Mouse (Mus musculus): Measurements from ENCODE around the gene Gm49336. TPM values are rescaled to one million over a fixed set of nuclear protein-coding genes. Genes with fewer than 3 reads are reported as not detected.

The Gm49336 gene
- polyA plus RNA-seq, 1 experiment: 19.9 TPM

GRCm38 (mm10) chr14:60178571-60178955 is 72.7 kb downstream of the Gm49336 start:
- no peak overlapping the region for H3ac ChIP-seq (ENCODE audit: control insufficient read depth, insufficient read length, low read depth)
- no peak overlapping the region for H3K4me3 ChIP-seq (ENCODE audit: insufficient read depth, poor library complexity, severe bottlenecking)
- H3K36me3 ChIP-seq (ENCODE audit: control insufficient read depth, insufficient read depth): no peaks in the 10 kb centered on the region
- no peaks in the 10 kb centered on the region for H3K79me3 ChIP-seq (ENCODE audit: low read depth)
- H3K79me2 ChIP-seq (ENCODE audit: control insufficient read depth, insufficient read depth): no peaks in the 10 kb centered on the region
- TF ChIP-seq FOSL1 (IDR thresholded peaks at IDR 0.05; ENCODE audit: insufficient read depth, low read length, poor library complexity, severe bottlenecking) (no peak), MYOG (IDR thresholded peaks at IDR 0.05; ENCODE audit: control insufficient read depth, extremely low read depth, insufficient read length) (no peak), USF1 (IDR thresholded peaks at IDR 0.05; ENCODE audit: low read depth) (no peak), CTCF (IDR thresholded peaks at IDR 0.05; ENCODE audit: control insufficient read depth, insufficient read depth, insufficient read length) (no peak), CEBPB (IDR thresholded peaks at IDR 0.05; ENCODE audit: low read depth) (no peak), MAX (IDR thresholded peaks at IDR 0.05) (no peak), MYOD1 (IDR thresholded peaks at IDR 0.05; ENCODE audit: control insufficient read depth, insufficient read length, low read depth) (no peak)
- H3K27me3 ChIP-seq (ENCODE audit: control insufficient read depth, insufficient read depth, insufficient read length): peaks cover 44% of the 10 kb centered on the region

DNA sequence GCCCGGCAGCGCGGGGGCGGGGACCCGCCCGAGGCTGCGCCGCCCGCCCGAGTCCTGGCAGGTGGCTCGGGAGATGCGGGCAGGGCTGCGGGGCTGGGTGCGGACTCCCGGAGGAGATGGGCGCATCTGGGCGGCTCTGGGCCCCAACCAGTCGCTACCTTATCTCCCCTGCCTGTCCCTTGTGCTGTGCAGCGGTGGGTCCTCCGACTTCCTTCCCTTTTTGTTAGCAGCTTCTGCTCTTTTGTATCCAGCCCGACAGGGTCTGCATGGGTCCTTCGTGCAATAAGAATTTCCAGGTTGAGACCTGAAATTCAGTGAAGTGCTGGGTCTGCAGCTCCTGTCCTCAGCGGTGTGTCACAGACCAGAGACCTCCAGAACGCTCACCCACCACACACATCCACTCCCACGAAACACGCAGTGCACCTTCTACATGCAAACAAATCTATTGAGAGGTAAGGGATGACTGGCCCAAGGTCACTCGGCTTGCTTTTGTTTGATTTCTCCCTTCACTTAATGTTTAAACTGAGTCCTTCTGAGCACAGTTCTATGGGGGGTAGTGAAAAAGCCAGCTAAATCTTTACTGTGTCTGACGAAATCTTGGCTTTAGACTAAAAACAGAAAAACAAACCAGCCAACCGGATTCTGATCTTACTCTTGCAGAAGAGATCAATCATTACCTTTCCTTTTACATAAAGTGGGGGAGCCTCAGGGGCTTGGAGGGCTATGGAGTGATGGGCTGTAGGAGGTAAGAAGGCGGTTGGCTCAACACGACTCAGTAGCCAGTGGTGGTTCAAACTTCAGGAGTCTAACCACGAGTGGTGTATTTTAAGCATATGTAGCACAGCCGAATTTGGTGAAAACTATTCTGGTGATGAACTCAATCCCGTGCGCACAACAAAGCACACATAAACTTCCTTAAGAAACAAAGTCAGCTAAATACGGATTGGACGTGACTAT is 73.4 kb downstream of the Gm49336 start:
- H3K79me3 ChIP-seq (ENCODE audit: low read depth): no peaks in the 10 kb centered on the region
- no peak overlapping the region for H3ac ChIP-seq (ENCODE audit: control insufficient read depth, insufficient read length, low read depth)
- no peak overlapping the region for H3K4me3 ChIP-seq (ENCODE audit: insufficient read depth, poor library complexity, severe bottlenecking)
- H3K36me3 ChIP-seq (ENCODE audit: control insufficient read depth, insufficient read depth): no peaks in the 10 kb centered on the region
- TF ChIP-seq CEBPB (IDR thresholded peaks at IDR 0.05; ENCODE audit: low read depth) (no peak), CTCF (IDR thresholded peaks at IDR 0.05; ENCODE audit: control insufficient read depth, insufficient read depth, insufficient read length) (no peak), MYOG (IDR thresholded peaks at IDR 0.05; ENCODE audit: control insufficient read depth, extremely low read depth, insufficient read length) (no peak)
- H3K27me3 ChIP-seq (ENCODE audit: control insufficient read depth, insufficient read depth, insufficient read length): peaks cover 44% of the 10 kb centered on the region
- H3K79me2 ChIP-seq (ENCODE audit: control insufficient read depth, insufficient read depth): no peaks in the 10 kb centered on the region

GRCm38 (mm10) chr14:60176891-60177613 is 74.3 kb downstream of the Gm49336 start:
- no peak overlapping the region for H3ac ChIP-seq (ENCODE audit: control insufficient read depth, insufficient read length, low read depth)
- peaks cover 49% of the 10 kb centered on the region for H3K27me3 ChIP-seq (ENCODE audit: control insufficient read depth, insufficient read depth, insufficient read length)
- no peaks in the 10 kb centered on the region for H3K79me3 ChIP-seq (ENCODE audit: low read depth)
- H3K79me2 ChIP-seq (ENCODE audit: control insufficient read depth, insufficient read depth): no peaks in the 10 kb centered on the region
- H3K4me3 ChIP-seq (ENCODE audit: insufficient read depth, poor library complexity, severe bottlenecking): no peak overlapping the region
- TF ChIP-seq CTCF (IDR thresholded peaks at IDR 0.05; ENCODE audit: control insufficient read depth, insufficient read depth, insufficient read length) (no peak), CEBPB (IDR thresholded peaks at IDR 0.05; ENCODE audit: low read depth) (no peak), USF1 (IDR thresholded peaks at IDR 0.05; ENCODE audit: low read depth) (no peak), MYOG (IDR thresholded peaks at IDR 0.05; ENCODE audit: control insufficient read depth, extremely low read depth, insufficient read length) (no peak), FOSL1 (IDR thresholded peaks at IDR 0.05; ENCODE audit: insufficient read depth, low read length, poor library complexity, severe bottlenecking) (no peak), MYOD1 (IDR thresholded peaks at IDR 0.05; ENCODE audit: control insufficient read depth, insufficient read length, low read depth) (no peak), MAX (IDR thresholded peaks at IDR 0.05) (no peak)
- H3K36me3 ChIP-seq (ENCODE audit: control insufficient read depth, insufficient read depth): no peaks in the 10 kb centered on the region

DNA sequence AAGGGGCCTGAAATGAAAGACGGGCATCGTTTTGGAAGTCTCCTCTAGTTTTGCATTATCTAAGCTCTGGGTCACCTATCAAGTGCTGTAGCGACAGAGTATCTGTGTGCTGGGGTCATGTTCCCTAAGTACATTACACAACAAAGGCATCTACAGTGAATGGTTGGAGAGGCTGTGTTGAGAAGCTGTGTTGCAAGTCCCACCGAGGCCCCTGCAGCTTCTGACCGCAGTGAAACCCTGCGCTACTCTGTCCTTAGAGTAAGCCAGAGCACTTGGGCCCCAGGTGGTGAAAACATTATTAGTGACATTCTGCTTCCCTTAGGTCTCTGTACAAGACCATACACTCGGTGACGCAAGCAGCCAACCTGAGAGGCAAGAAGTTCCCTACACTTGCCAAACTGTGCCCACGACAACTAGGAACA is 74.8 kb downstream of the Gm49336 start:
- no peak overlapping the region for H3ac ChIP-seq (ENCODE audit: control insufficient read depth, insufficient read length, low read depth)
- no peak overlapping the region for H3K4me3 ChIP-seq (ENCODE audit: insufficient read depth, poor library complexity, severe bottlenecking)
- peaks cover 49% of the 10 kb centered on the region for H3K27me3 ChIP-seq (ENCODE audit: control insufficient read depth, insufficient read depth, insufficient read length)
- no peaks in the 10 kb centered on the region for H3K79me2 ChIP-seq (ENCODE audit: control insufficient read depth, insufficient read depth)
- no peak for TF ChIP-seq MYOD1 (IDR thresholded peaks at IDR 0.05; ENCODE audit: control insufficient read depth, insufficient read length, low read depth)
- no peak for TF ChIP-seq MYOG (IDR thresholded peaks at IDR 0.05; ENCODE audit: control insufficient read depth, extremely low read depth, insufficient read length)
- no peak for TF ChIP-seq CEBPB (IDR thresholded peaks at IDR 0.05; ENCODE audit: low read depth)
- no peak for TF ChIP-seq USF1 (IDR thresholded peaks at IDR 0.05; ENCODE audit: low read depth)
- no peak for TF ChIP-seq MAX (IDR thresholded peaks at IDR 0.05)
- TF ChIP-seq FOSL1 (IDR thresholded peaks at IDR 0.05; ENCODE audit: insufficient read depth, low read length, poor library complexity, severe bottlenecking): no peak
- no peak for TF ChIP-seq CTCF (IDR thresholded peaks at IDR 0.05; ENCODE audit: control insufficient read depth, insufficient read depth, insufficient read length)
- no peaks in the 10 kb centered on the region for H3K79me3 ChIP-seq (ENCODE audit: low read depth)
- no peaks in the 10 kb centered on the region for H3K36me3 ChIP-seq (ENCODE audit: control insufficient read depth, insufficient read depth)

GRCm38 (mm10) chr14:60172286-60173055 is 78.8 kb downstream of the Gm49336 start:
- Histone ChIP-seq H3K36me3 (ENCODE audit: control insufficient read depth, insufficient read depth) (no peaks in the 10 kb centered on the region), H3K79me3 (ENCODE audit: low read depth) (no peaks in the 10 kb centered on the region), H3K79me2 (ENCODE audit: control insufficient read depth, insufficient read depth) (no peaks in the 10 kb centered on the region), H3K27me3 (ENCODE audit: control insufficient read depth, insufficient read depth, insufficient read length) (peaks cover 39% of the 10 kb centered on the region), H3ac (ENCODE audit: control insufficient read depth, insufficient read length, low read depth) (no peak overlapping the region), H3K4me3 (ENCODE audit: insufficient read depth, poor library complexity, severe bottlenecking) (no peak overlapping the region)
- TF ChIP-seq USF1 (IDR thresholded peaks at IDR 0.05; ENCODE audit: low read depth) (no peak), MAX (IDR thresholded peaks at IDR 0.05) (no peak), MYOG (IDR thresholded peaks at IDR 0.05; ENCODE audit: control insufficient read depth, extremely low read depth, insufficient read length) (no peak), CEBPB (IDR thresholded peaks at IDR 0.05; ENCODE audit: low read depth) (no peak), MYOD1 (IDR thresholded peaks at IDR 0.05; ENCODE audit: control insufficient read depth, insufficient read length, low read depth) (no peak), FOSL1 (IDR thresholded peaks at IDR 0.05; ENCODE audit: insufficient read depth, low read length, poor library complexity, severe bottlenecking) (no peak), CTCF (IDR thresholded peaks at IDR 0.05; ENCODE audit: control insufficient read depth, insufficient read depth, insufficient read length) (no peak)

All from C2C12 (cell line).